Comparison of ENCODE assay signal across 24 mouse cellular contexts in the genomic region with DNA sequence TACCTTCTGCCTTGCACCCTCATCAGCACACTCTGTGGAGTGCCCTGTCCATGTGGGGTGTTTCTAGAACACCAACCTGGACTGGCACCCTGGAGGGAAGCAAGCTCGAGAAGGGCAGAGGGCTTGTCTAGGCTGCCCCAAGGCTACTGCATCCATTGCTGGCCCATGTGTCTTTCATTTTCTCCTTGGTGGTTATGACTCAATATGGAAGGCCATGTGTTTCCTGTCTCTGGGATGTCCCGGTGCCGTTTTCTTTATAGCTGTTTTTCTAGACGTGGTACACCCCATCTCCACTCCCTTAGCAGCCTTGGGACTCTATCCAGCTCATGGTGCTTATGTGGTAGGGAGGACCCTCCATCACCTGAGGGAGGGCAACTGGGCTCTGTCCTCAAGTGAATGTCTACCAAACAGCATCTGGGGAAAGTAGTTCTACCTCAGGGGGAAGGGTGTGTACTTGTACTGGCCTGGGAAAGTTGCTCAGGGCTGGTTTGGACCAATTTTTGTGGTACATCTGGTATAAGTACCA.
DNase-seq lines count a peak whose midpoint lies in the region; ATAC-seq and TF ChIP-seq lines count a peak whose summit lies in the region.
"Had no signal": no experiment of that assay in that cellular context is flagged by ENCODE, and none has a peak within 500 bp of the region (broad histone marks: within the 10 kb centered on the region; RNA-seq: fewer than 3 reads in every experiment).

No protein-coding gene starts in this region.

- H3K27ac ChIP-seq in embryonic fibroblast, embryonic 13.5 days (ENCODE audit: insufficient read depth, low read length): peak overlapping the region; percentile 37
- H3K27ac ChIP-seq in limb, embryonic 13.5 days: no peak overlapping the region; the same call in 1 of the 2 replicates
- H3K27ac ChIP-seq: heart, embryonic 15.5 days; hindbrain, embryonic 13.5 days; layer of hippocampus, adult 2 months; liver, embryonic 15.5 days; lung, embryonic 15.5 days; midbrain, embryonic 10.5 days had no signal

- 15% methylated on average over 4 of the region's 4 CpGs for WGBS in limb, embryonic 13.5 days

- peaks cover 100% of the 10 kb centered on the region for H3K79me2 ChIP-seq in C2C12 (ENCODE audit: control insufficient read depth, insufficient read depth)

- H3ac ChIP-seq in C2C12 (ENCODE audit: control insufficient read depth, insufficient read length, low read depth): no peak overlapping the region

- no peaks in the 10 kb centered on the region for H3K27me3 ChIP-seq in C2C12 (ENCODE audit: control insufficient read depth, insufficient read depth, insufficient read length)
- H3K27me3 ChIP-seq in limb, embryonic 13.5 days: no peaks in the 10 kb centered on the region
- H3K27me3 ChIP-seq: heart, embryonic 15.5 days; hindbrain, embryonic 13.5 days; liver, embryonic 15.5 days; lung, embryonic 15.5 days had no signal

- ATAC-seq in limb, embryonic 13.5 days (ENCODE audit: low FRiP score, low read depth): peak; percentile 28; the same call in 1 of the 2 replicates
- ATAC-seq: forebrain, embryonic 16.5 days had no signal

- no peak overlapping the region for H3K4me2 ChIP-seq in limb, embryonic 13.5 days (replicated peaks)
- H3K4me2 ChIP-seq: heart, embryonic 15.5 days; hindbrain, embryonic 13.5 days; liver, embryonic 15.5 days; lung, embryonic 15.5 days had no signal

- no peaks in the 10 kb centered on the region for H3K4me1 ChIP-seq in embryonic fibroblast, embryonic 13.5 days (ENCODE audit: control insufficient read depth, insufficient read depth, low read length)
- H3K4me1 ChIP-seq in limb, embryonic 13.5 days: peaks cover 17% of the 10 kb centered on the region
- H3K4me1 ChIP-seq: hindbrain, embryonic 13.5 days; liver, embryonic 15.5 days; midbrain, embryonic 10.5 days had no signal

- peaks cover 34% of the 10 kb centered on the region for H3K36me3 ChIP-seq in C2C12 (ENCODE audit: control insufficient read depth, insufficient read depth)
- peaks cover 20% of the 10 kb centered on the region for H3K36me3 ChIP-seq in limb, embryonic 13.5 days
- H3K36me3 ChIP-seq: hindbrain, embryonic 13.5 days had no signal

- H3K9ac ChIP-seq in limb, embryonic 13.5 days: no peak overlapping the region
- H3K9ac ChIP-seq: heart, embryonic 15.5 days; hindbrain, embryonic 13.5 days; liver, embryonic 15.5 days; lung, embryonic 15.5 days had no signal

- TF ChIP-seq CTCF in C2C12 (IDR thresholded peaks at IDR 0.05; ENCODE audit: control insufficient read depth, insufficient read depth, insufficient read length): no peak
- TF ChIP-seq CTCF in embryonic fibroblast, embryonic 13.5 days (IDR thresholded peaks at IDR 0.05; ENCODE audit: borderline replicate concordance, insufficient read depth, low read length): no peak

- TF ChIP-seq POLR2A in embryonic fibroblast, embryonic 13.5 days (IDR thresholded peaks at IDR 0.05; ENCODE audit: low read depth, low read length): no peak

- no peaks in the 10 kb centered on the region for H3K9me3 ChIP-seq in limb, embryonic 13.5 days
- H3K9me3 ChIP-seq: hindbrain, embryonic 13.5 days; liver, embryonic 15.5 days; lung, embryonic 15.5 days had no signal

- no peak overlapping the region for H3K4me3 ChIP-seq in C2C12 (ENCODE audit: insufficient read depth, poor library complexity, severe bottlenecking)
- no peak overlapping the region for H3K4me3 ChIP-seq in embryonic fibroblast, embryonic 13.5 days (ENCODE audit: insufficient read depth, low read length)
- no peak overlapping the region for H3K4me3 ChIP-seq in limb, embryonic 13.5 days
- H3K4me3 ChIP-seq: heart, embryonic 15.5 days; hindbrain, embryonic 13.5 days; layer of hippocampus, adult 2 months; liver, embryonic 15.5 days; lung, embryonic 15.5 days; midbrain, embryonic 10.5 days had no signal

- peaks cover 92% of the 10 kb centered on the region for H3K79me3 ChIP-seq in C2C12 (ENCODE audit: low read depth)

- DNase-seq in 3T3-L1 (ENCODE audit: low read depth, low spot score): peak; percentile 81
- no peak for DNase-seq in thymus, postnatal 4 days
- DNase-seq in right cerebral cortex, adult 2 months (ENCODE audit: low spot score in 2 of 2): no peak
- DNase-seq in thymus, postnatal 0 days (ENCODE audit: low spot score): no peak
- DNase-seq: adrenal gland, postnatal 36 days; cerebellum, adult 11 months; cerebellum, adult 9-11 months; gastrocnemius, postnatal 14 days; heart, postnatal 36 days; kidney, adult 18-20 months; kidney, postnatal 14 days; liver; lung, postnatal 36 days; thymus, postnatal 36 days had no signal

TF ChIP-seq in C2C12, 6 proteins besides CTCF, POLR2A, EP300 and RAD21:
- TF ChIP-seq MYOD1 (IDR thresholded peaks at IDR 0.05; ENCODE audit: control insufficient read depth, insufficient read length, low read depth): no peak
- TF ChIP-seq CEBPB (IDR thresholded peaks at IDR 0.05; ENCODE audit: low read depth): no peak
- TF ChIP-seq MAX (IDR thresholded peaks at IDR 0.05): peak; percentile 46
